Mouse (Mus musculus): ENCODE results near the gene Chp2. TPM values are rescaled to one million over a fixed set of nuclear protein-coding genes. Genes with fewer than 3 reads are reported as not detected.

The Chp2 gene
- polyA plus RNA-seq, 1 experiment from 2014 or later = not detected

DNA sequence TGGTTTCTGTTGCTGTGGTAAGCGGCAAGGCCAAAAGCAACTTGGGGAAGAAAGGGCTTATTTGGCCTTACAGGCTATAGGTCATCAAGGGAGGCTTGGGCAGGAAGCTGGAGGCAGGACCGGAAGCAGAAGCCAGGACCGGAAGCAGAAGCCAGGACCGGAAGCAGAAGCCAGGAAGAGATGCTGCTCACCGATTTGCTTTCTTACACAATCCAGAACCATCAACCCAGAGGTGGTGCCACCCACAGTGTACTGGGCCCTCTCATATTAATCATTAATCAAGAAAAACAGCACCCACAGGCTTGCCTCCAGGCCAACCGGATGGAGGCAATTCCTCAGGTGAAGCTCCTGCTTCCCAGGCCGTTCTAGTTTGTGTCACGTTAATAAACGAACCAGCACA, 22.5 kb upstream of the Chp2 start:
- H3K4me2 ChIP-seq (ENCODE audit: low read depth, severe bottlenecking) = no peak overlapping the region
- no peak for DNase-seq (ENCODE audit: low spot score)
- no peaks in the 10 kb centered on the region for H3K9me3 ChIP-seq (ENCODE audit: control insufficient read depth, low read length)
- no peak overlapping the region for H3K4me3 ChIP-seq (ENCODE audit: low read depth, low read length)
- no peak overlapping the region for H3K27ac ChIP-seq (replicated peaks; ENCODE audit: low read depth, low read length)
- H3K27me3 ChIP-seq (ENCODE audit: control insufficient read depth, insufficient read depth, low read length) = no peaks in the 10 kb centered on the region
- H3K4me1 ChIP-seq (ENCODE audit: control insufficient read depth, insufficient read depth, low read length) = no peaks in the 10 kb centered on the region
- H3K36me3 ChIP-seq (ENCODE audit: control insufficient read depth, insufficient read depth, low read length) = no peaks in the 10 kb centered on the region
- WGBS = 90% methylated on average over 9 of the region's 9 CpGs
- ATAC-seq (ENCODE audit: insufficient number of reproducible peaks, low FRiP score, low TSS enrichment, low read depth) = no peak
- no peak overlapping the region for H3K9ac ChIP-seq (ENCODE audit: low read length)

DNA sequence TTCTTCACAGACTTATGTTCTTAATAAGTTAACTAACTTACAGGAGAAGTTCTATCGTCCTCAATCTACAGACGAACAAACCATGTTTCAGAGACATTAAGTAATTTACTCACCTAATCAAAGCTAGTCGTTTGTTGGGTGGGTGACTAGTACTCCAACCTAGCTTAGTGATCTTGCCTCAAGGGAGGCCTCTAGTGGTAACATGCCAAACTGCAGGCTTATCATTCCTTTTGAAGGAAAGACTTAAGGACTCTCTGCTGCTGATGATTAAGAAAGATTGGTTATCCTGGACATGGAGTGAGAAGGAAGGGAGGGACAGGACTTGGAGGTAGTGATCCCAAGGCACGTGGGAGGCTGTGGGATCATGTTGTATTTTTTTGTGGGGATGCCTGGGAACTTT, 22.0 kb upstream of the Chp2 start:
- H3K27me3 ChIP-seq (ENCODE audit: control insufficient read depth, insufficient read depth, low read length) = no peaks in the 10 kb centered on the region
- WGBS = 36% methylated on average over 4 of the region's 4 CpGs

DNA sequence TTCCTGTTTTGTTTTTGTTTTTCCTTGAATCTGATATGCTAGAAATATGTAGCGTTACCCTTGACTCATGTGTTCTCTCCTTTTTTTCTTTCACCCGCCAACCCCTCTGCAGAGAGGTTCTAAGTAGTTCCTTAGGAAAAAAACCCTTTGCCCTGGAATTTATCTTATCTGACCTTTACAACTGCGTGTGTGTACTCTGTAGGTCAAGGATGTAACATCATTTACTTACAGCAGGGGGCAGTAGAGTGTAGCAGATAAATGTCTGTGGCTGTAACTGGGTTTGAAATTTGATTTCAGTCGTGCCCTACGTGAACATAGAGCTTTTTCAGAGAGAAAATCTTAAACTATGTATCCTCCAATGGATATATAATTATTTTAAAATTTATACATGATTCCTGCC, 20.0 kb upstream of the Chp2 start:
- Histone ChIP-seq H3K36me3 (ENCODE audit: control insufficient read depth, insufficient read depth, low read length) (no peaks in the 10 kb centered on the region), H3K4me2 (ENCODE audit: low read depth, severe bottlenecking) (no peak overlapping the region), H3K9ac (ENCODE audit: low read length) (no peak overlapping the region), H3K9me3 (ENCODE audit: control insufficient read depth, low read length) (no peaks in the 10 kb centered on the region), H3K4me3 (ENCODE audit: low read depth, low read length) (no peak overlapping the region), H3K4me1 (ENCODE audit: control insufficient read depth, insufficient read depth, low read length) (no peaks in the 10 kb centered on the region), H3K27ac (replicated peaks; ENCODE audit: low read depth, low read length) (no peak overlapping the region), H3K27me3 (ENCODE audit: control insufficient read depth, insufficient read depth, low read length) (no peaks in the 10 kb centered on the region)
- no peak for ATAC-seq (ENCODE audit: insufficient number of reproducible peaks, low FRiP score, low TSS enrichment, low read depth)
- WGBS = 39% methylated on average over 5 of the region's 5 CpGs
- no peak for DNase-seq (ENCODE audit: low spot score)

More for the DNA sequence above, 22.0 kb upstream of the Chp2 start:
- no peak overlapping the region for H3K9ac ChIP-seq (ENCODE audit: low read length)
- no peaks in the 10 kb centered on the region for H3K9me3 ChIP-seq (ENCODE audit: control insufficient read depth, low read length)
- DNase-seq (ENCODE audit: low spot score) (peak; percentile 69), ATAC-seq (ENCODE audit: insufficient number of reproducible peaks, low FRiP score, low TSS enrichment, low read depth) (no peak)
- H3K36me3 ChIP-seq (ENCODE audit: control insufficient read depth, insufficient read depth, low read length) = no peaks in the 10 kb centered on the region
- H3K4me2 ChIP-seq (ENCODE audit: low read depth, severe bottlenecking) = no peak overlapping the region
- no peaks in the 10 kb centered on the region for H3K4me1 ChIP-seq (ENCODE audit: control insufficient read depth, insufficient read depth, low read length)
- no peak overlapping the region for H3K4me3 ChIP-seq (ENCODE audit: low read depth, low read length)
- no peak overlapping the region for H3K27ac ChIP-seq (replicated peaks; ENCODE audit: low read depth, low read length)

DNA sequence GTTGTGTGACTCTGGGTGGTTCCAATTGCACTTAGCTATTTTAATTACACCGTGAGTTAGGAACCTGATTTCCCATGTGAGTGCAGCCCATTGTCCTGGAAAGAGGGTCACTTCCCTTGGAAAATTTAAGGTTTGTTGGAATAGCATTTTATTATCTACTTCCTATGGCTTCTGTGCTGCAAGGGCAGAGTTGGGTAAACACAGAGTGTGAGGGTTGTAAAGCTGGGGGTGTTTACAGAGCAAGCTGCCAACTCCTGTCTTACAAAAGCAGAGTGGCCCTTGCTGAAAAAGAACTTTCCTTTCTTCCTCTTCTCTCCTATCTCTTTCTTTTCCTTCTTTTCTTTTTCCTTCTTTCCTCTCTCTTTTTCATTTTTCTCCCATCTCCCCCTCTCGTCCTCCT, 15.4 kb upstream of the Chp2 start:
- Histone ChIP-seq H3K4me2 (ENCODE audit: low read depth, severe bottlenecking) (no peak overlapping the region), H3K4me1 (ENCODE audit: control insufficient read depth, insufficient read depth, low read length) (no peaks in the 10 kb centered on the region), H3K27me3 (ENCODE audit: control insufficient read depth, insufficient read depth, low read length) (no peaks in the 10 kb centered on the region), H3K9ac (ENCODE audit: low read length) (no peak overlapping the region), H3K9me3 (ENCODE audit: control insufficient read depth, low read length) (no peaks in the 10 kb centered on the region), H3K4me3 (ENCODE audit: low read depth, low read length) (no peak overlapping the region), H3K36me3 (ENCODE audit: control insufficient read depth, insufficient read depth, low read length) (no peaks in the 10 kb centered on the region), H3K27ac (replicated peaks; ENCODE audit: low read depth, low read length) (no peak overlapping the region)
- DNase-seq (ENCODE audit: low spot score) (no peak), ATAC-seq (ENCODE audit: insufficient number of reproducible peaks, low FRiP score, low TSS enrichment, low read depth) (no peak)
- WGBS = 58% methylated on average over 2 of the region's 2 CpGs

DNA sequence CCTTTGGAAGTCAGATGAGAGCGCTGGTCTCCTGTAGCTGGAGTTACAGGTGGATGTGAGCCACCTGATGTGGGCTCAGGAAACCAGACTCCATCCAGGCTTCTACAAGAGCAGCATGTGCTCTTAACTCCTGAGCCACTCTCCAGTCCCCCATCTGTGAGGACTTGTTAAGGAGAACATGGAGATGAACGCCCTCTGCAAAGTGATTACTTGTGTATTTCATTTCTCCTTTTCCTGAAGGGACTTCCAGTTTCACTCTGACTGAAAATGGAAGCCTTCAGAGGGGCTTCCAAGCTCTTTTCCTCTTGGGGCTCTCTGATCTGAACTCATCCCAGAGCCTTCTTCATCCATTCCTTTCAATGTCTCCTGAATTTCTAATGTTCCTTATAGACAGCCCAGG, 13.2 kb upstream of the Chp2 start:
- Histone ChIP-seq H3K4me1 (ENCODE audit: control insufficient read depth, insufficient read depth, low read length) (no peaks in the 10 kb centered on the region), H3K27me3 (ENCODE audit: control insufficient read depth, insufficient read depth, low read length) (no peaks in the 10 kb centered on the region), H3K9ac (ENCODE audit: low read length) (no peak overlapping the region), H3K27ac (replicated peaks; ENCODE audit: low read depth, low read length) (no peak overlapping the region), H3K4me2 (ENCODE audit: low read depth, severe bottlenecking) (no peak overlapping the region), H3K9me3 (ENCODE audit: control insufficient read depth, low read length) (no peaks in the 10 kb centered on the region), H3K36me3 (ENCODE audit: control insufficient read depth, insufficient read depth, low read length) (no peaks in the 10 kb centered on the region), H3K4me3 (ENCODE audit: low read depth, low read length) (no peak overlapping the region)
- 76% methylated on average over 2 of the region's 2 CpGs for WGBS
- DNase-seq (ENCODE audit: low spot score) (no peak), ATAC-seq (ENCODE audit: insufficient number of reproducible peaks, low FRiP score, low TSS enrichment, low read depth) (no peak)

DNA sequence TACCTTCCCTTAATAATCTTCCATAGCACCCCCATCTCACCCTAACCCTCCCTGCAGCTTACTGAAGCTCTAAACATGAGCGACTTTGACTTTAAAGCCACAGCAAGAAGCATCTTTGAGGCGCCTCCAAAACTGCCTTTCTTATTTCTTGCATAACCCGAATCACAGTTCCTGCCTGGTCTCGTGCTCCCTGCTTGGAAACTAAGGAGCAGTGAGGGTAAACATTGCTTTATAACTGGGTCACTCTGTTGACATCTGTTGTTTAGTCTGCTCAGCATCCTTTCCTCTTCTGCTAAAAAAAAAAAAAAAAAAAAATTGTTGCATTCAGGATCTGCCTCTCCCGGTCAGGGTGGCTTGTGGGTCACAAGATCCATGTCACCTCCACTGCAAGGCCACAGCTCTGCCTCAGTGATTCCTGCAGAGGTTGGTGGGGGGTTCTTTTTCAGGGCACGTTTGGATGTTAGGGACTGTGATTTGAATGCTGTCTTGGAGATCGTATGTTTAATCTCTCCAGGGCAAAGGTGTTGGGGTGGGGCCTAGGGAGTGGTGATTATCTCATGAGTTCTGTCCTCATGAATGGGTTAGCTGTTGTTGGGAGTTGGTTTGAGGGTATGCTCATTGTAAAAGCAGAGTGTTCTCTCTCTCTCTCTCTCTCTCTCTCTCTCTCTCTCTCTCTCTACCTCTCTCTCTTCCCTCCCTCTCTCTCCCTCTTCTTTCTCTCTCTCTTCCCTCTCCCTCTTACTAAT, 10.8 kb upstream of the Chp2 start:
- Histone ChIP-seq H3K4me3 (ENCODE audit: low read depth, low read length) (no peak overlapping the region), H3K27me3 (ENCODE audit: control insufficient read depth, insufficient read depth, low read length) (no peaks in the 10 kb centered on the region), H3K9ac (ENCODE audit: low read length) (no peak overlapping the region), H3K27ac (replicated peaks; ENCODE audit: low read depth, low read length) (no peak overlapping the region), H3K4me1 (ENCODE audit: control insufficient read depth, insufficient read depth, low read length) (no peaks in the 10 kb centered on the region), H3K9me3 (ENCODE audit: control insufficient read depth, low read length) (no peaks in the 10 kb centered on the region), H3K4me2 (ENCODE audit: low read depth, severe bottlenecking) (no peak overlapping the region), H3K36me3 (ENCODE audit: control insufficient read depth, insufficient read depth, low read length) (no peaks in the 10 kb centered on the region)
- WGBS = 50% methylated on average over 7 of the region's 7 CpGs
- DNase-seq (ENCODE audit: low spot score) (no peak), ATAC-seq (ENCODE audit: insufficient number of reproducible peaks, low FRiP score, low TSS enrichment, low read depth) (no peak)

DNA sequence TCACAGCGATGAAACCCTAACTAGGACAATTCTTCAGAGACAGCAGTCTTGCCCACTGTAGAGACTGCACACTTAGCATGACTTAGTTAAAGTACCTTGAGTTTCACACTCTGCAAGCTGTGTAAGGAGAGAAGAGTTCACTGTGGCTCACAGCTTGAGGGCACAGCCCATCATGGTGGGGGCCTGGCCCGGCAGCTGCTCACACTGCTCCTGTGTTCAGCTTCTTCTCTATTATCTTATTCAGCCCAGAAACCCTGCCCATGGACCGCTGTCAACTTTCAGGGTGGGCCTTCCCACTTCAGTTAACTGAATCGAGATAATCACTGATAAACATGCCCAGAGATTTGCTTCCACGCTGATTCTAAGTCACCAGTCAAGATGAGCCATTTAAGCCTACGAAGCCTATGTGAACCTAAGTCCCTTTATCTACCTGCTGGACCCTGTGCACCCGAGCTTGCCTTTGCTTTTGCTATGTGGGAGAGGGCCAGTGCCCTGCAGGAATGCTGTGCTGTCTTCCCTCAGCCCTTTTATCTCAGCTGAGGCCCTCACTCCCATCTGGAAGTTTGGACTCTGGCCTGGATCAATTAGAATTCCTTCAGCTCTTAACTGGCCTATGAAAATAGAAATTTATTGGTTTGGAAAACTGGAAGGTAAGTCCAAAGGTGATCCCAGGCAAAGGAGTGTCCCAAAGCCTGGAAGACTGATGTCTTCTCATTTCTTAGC, 6.9 kb downstream of the Chp2 start:
- no peaks in the 10 kb centered on the region for H3K4me1 ChIP-seq (ENCODE audit: control insufficient read depth, insufficient read depth, low read length)
- no peak overlapping the region for H3K27ac ChIP-seq (replicated peaks; ENCODE audit: low read depth, low read length)
- no peaks in the 10 kb centered on the region for H3K36me3 ChIP-seq (ENCODE audit: control insufficient read depth, insufficient read depth, low read length)
- DNase-seq (ENCODE audit: low spot score) (no peak), ATAC-seq (ENCODE audit: insufficient number of reproducible peaks, low FRiP score, low TSS enrichment, low read depth) (no peak)
- H3K27me3 ChIP-seq (ENCODE audit: control insufficient read depth, insufficient read depth, low read length) = no peaks in the 10 kb centered on the region
- H3K9ac ChIP-seq (ENCODE audit: low read length) = no peak overlapping the region
- no peak overlapping the region for H3K4me3 ChIP-seq (ENCODE audit: low read depth, low read length)
- H3K4me2 ChIP-seq (ENCODE audit: low read depth, severe bottlenecking) = no peak overlapping the region
- no peaks in the 10 kb centered on the region for H3K9me3 ChIP-seq (ENCODE audit: control insufficient read depth, low read length)
- 80% methylated on average over 7 of the region's 7 CpGs for WGBS

DNA sequence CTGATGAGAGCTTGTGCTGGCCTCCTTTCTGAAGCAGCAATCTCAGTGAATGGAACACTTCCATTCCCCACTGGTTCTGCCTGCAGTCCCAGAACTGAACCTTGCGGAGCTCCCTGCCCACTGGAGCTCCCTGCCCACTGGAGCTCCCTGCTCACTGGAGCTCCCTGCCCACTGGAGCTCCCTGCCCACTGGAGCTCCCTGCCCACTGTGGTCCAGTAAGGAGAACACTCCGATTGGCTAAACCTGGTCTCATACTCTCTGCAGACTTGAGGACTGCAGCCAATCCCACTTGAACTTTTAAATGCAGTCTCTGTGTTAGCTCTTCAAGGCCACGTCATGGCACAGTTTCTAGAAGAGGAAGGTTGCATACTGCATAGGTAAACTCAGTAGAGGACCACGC, 7.4 kb downstream of the Chp2 start:
- H3K27me3 ChIP-seq (ENCODE audit: control insufficient read depth, insufficient read depth, low read length) = no peaks in the 10 kb centered on the region
- H3K9me3 ChIP-seq (ENCODE audit: control insufficient read depth, low read length) = no peaks in the 10 kb centered on the region
- no peak overlapping the region for H3K4me2 ChIP-seq (ENCODE audit: low read depth, severe bottlenecking)
- no peak overlapping the region for H3K27ac ChIP-seq (replicated peaks; ENCODE audit: low read depth, low read length)
- H3K4me1 ChIP-seq (ENCODE audit: control insufficient read depth, insufficient read depth, low read length) = no peaks in the 10 kb centered on the region
- DNase-seq (ENCODE audit: low spot score) (no peak), ATAC-seq (ENCODE audit: insufficient number of reproducible peaks, low FRiP score, low TSS enrichment, low read depth) (no peak)
- no peaks in the 10 kb centered on the region for H3K36me3 ChIP-seq (ENCODE audit: control insufficient read depth, insufficient read depth, low read length)
- H3K9ac ChIP-seq (ENCODE audit: low read length) = no peak overlapping the region
- no peak overlapping the region for H3K4me3 ChIP-seq (ENCODE audit: low read depth, low read length)
- 83% methylated on average over 4 of the region's 4 CpGs for WGBS

All from limb, embryonic 11.5 days (tissue).